Mouse (Mus musculus) adrenal gland, adult 2 months (tissue): ENCODE results near the gene Ugt1a9. TPM values are rescaled to one million over a fixed set of nuclear protein-coding genes. Genes with fewer than 3 reads are reported as not detected.
A peak's percentile ranks its signal among the peaks of the same experiment; 100 is the strongest.

Experiments
- DNase-seq: peaks from one replicate; pipeline ENCODE4 v3.0.0; 2021
- polyA plus RNA-seq: library from polyadenylated mRNA; depleted of rRNA; stranded (reverse); fragments of >200 nt; gene quantifications from 2 replicates; pipeline ENCODE4 v1.2.3, GENCODE M21; 2012; rRNA removed
- total RNA-seq, 2 experiments: library from RNA; stranded (reverse); gene quantifications; 2 replicates each; pipeline ENCODE4 v1.2.3; 2021

Ugt1a9 gene
- total and polyA plus RNA-seq, 3 experiments: 0.14 to 0.61 TPM; not detected in 1

DNA sequence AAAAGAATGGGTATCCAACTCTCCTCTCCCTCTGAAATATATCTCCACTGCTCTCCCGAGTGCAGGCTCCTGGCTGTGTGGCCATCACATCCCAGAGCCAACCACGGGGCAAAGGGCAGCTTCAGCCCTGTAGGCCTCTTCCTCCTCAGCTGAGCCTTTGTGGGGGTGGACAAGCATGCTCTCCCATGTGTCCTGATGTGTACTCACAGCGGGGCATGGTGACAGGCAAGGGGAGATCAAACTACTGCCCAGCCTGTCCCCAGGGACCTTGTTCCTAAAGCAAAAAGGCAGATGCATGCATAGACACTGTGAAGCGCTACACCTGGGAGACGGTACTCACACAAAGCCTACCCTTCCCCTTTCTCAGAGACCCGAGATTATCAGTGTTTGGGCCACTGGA lies 189.5 kb downstream of the Ugt1a9 start:
- DNase-seq: peak; percentile 67

DNA sequence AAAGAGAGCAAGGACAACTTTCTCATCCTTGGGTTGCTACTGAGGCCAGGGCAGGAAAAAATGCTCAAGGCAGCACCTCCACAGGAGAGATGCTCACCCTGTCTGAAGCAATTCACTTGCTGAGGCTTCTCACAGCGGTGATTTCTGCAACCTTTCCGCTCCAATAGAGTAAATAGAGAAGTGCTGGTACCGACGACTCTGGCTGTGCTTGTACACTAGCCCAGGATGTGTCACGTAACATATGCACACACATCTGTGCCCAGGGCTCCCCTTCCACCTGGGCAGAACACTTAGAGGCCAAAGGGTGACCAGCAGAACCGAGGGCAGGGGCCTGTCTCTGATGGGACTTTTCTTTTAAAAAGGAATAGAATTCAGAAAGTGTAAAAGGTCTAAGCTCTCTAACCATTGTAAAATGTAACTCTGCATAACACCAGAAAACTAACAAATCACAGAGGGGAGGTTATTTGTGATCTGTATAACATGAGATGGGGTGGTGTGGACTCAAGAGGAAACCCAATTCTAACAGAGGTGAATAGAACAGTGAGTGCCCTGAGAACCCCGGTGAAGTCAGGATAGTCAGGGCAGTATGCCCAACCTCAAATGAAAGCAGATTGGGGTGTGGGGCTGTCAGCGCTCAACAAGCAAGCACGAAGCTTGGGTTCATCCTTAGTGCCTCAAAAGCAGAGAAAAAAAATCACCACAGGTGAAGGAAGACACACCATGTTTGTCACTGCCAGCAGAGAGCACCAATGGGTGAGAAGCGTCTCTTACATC lies 190.2 kb downstream of the Ugt1a9 start:
- DNase-seq: no peak

DNA sequence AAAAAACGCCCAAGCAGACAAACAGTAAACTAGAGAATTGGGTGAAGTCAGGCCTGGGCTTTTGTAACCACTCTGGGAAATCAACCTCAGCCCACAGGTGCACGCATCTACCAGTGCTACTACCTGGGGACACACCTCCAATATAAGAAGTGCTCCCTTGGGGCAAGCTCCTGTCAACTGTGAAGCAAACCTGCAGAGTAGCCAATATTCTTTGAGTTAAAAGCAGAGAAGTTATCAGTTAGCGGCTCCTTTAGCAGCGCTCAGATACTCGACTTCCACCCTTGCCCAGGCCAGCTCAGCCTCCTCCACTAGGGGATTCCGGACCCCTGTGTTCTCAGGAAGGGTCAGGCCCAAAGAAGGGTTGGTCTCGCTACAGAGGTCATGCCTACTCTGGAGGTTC lies 191.1 kb downstream of the Ugt1a9 start:
- DNase-seq: peak; percentile 27

DNA sequence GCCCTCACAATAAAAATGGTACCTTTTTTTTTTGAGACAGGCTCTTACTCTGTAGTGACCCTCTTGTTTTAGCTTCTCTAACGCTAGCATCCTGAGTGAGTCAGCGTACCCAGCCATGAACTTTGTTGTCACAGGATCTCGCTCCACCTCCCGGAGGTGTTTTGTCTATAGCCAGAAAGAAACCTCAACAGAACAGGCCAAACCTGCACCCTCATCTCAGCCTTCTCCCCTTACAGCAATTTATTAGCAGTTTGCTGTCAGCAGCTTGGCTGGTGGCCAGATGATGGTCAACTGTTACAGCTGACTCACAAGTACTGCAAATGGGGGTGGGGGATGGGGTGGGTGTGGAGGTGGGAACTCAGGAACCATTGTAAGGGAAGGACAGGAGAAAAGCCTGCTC lies 191.7 kb downstream of the Ugt1a9 start:
- peak; percentile 82 for DNase-seq

DNA sequence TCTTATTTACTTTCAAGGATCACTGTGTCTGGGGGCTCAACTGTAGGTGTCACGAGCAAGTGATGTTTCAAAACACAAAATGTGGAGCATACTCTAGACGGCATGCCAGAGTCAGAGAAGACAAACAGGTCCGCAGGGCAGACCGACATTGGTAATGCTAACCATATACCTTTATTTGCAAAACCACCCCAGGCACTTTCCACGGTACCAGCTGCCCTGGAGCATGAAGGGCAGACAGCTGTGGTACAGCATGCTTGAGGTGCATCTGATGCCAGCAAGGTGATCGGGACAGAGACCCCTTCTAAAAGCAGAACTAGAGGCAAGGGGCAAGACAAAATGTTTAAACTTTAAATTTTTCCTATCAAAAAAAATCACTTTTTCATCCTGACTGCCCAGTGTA lies 192.4 kb downstream of the Ugt1a9 start:
- peak; percentile 18 for DNase-seq

- DNase-seq: peak; percentile 21
Observed at GRCm38 (mm10) chr1:88263778-88264177, 193.2 kb downstream of the Ugt1a9 start.

DNA sequence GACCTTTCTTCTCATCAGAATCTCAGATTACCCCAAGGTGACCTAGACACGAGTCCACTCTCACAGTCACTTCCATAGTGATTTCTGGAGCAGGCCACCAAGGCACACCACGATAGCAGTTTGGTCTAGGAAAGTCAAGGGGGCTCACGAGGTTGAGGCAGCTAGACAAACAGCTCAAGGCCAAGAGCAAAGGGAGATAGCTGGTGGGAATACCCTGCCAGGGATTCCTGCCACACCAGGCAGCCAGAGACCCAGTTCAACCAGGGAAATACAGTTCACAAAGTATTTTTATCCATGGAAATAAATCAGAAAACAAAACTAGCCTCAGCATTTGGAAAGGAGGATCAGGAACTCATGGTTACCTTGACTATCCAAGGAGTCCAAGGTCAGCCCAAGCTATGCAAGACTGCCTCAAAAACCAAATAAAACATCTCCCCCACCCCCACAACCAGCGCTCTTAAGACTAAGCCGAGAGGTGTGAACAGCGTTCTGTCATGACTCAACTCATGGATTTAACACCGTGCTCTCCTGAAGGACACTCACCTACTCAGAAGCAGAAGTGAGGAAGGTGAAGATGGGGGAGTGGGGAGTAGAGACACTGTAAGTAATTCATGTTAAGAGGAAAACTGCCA lies 193.8 kb downstream of the Ugt1a9 start:
- peak; percentile 56 for DNase-seq

- peak; percentile 49 for DNase-seq
Observed at GRCm38 (mm10) chr1:88264869-88265240, 194.3 kb downstream of the Ugt1a9 start.

DNA sequence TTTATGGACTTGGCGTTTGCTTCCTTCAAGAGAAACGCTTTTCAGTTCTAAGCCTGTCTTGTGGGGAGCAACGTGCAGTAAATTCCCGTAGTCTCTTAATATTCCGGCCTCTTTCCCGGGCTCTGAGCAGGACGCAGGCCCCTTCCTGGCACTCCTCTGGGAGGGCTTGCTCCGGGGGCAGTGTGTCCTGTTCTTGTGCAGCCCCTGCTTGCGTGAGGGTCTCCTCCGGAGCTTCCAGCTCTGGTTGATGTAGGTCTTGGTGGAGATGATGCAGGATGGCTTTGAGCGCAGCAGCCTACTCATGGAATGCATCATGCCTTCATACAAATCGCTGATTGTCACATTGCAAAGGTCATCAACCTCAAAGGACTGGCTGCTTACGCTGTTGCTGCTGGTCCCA lies 195.5 kb downstream of the Ugt1a9 start:
- DNase-seq: peak; percentile 2

GRCm38 (mm10) chr1:88267489-88267888 lies 196.9 kb downstream of the Ugt1a9 start:
- DNase-seq: no peak

- peak; percentile 49 for DNase-seq
Observed at GRCm38 (mm10) chr1:88268070-88268469, 197.5 kb downstream of the Ugt1a9 start.

Other genes starting within 250 kb of the Ugt1a9 start
- gene Dgkd, start 217.5 kb upstream of the Ugt1a9 start, total RNA-seq: 10 to 100 TPM; 49.1 to 66.7 TPM
- 15.2 and 16.7 TPM in 2 replicates for gene Dgkd, start 217.5 kb upstream of the Ugt1a9 start, polyA plus RNA-seq
- gene Usp40, start 62.2 kb upstream of the Ugt1a9 start, total RNA-seq: 10 to 100 TPM; 21.5 to 22.6 TPM
- gene Usp40, start 62.2 kb upstream of the Ugt1a9 start, polyA plus RNA-seq: 4.5 and 5.0 TPM in 2 replicates
- not detected for gene Ugt1a10, start 15.4 kb upstream of the Ugt1a9 start, total RNA-seq
- not detected in 2 replicates for gene Ugt1a10, start 15.4 kb upstream of the Ugt1a9 start, polyA plus RNA-seq
- not detected for gene Ugt1a8, start 17.0 kb downstream of the Ugt1a9 start, total RNA-seq
- gene Ugt1a8, start 17.0 kb downstream of the Ugt1a9 start, polyA plus RNA-seq: not detected in 2 replicates
- gene Ugt1a7c, start 24.3 kb downstream of the Ugt1a9 start, total RNA-seq: 1 to 10 TPM; 1.8 to 2.7 TPM
- gene Ugt1a7c, start 24.3 kb downstream of the Ugt1a9 start, polyA plus RNA-seq: 0.50 and 1.2 TPM in 2 replicates
- gene Ugt1a6b, start 32.5 kb downstream of the Ugt1a9 start, total RNA-seq: 1 to 10 TPM; 4.8 to 6.5 TPM
- 8.9 and 9.5 TPM in 2 replicates for gene Ugt1a6b, start 32.5 kb downstream of the Ugt1a9 start, polyA plus RNA-seq
- gene Ugt1a6a, start 64.0 kb downstream of the Ugt1a9 start, total RNA-seq: 10 to 100 TPM; 10.5 to 17.9 TPM
- 5.1 and 7.6 TPM in 2 replicates for gene Ugt1a6a, start 64.0 kb downstream of the Ugt1a9 start, polyA plus RNA-seq
- gene Ugt1a5, start 95.2 kb downstream of the Ugt1a9 start, total RNA-seq: under 1 TPM; 0.14 to 0.29 TPM
- 0.07 and 0.11 TPM in 2 replicates for gene Ugt1a5, start 95.2 kb downstream of the Ugt1a9 start, polyA plus RNA-seq
- under 1 TPM in 1 of 2 experiments, not detected in 1; 0.29 TPM for gene Ugt1a2, start 129.8 kb downstream of the Ugt1a9 start, total RNA-seq
- not detected in 2 replicates for gene Ugt1a2, start 129.8 kb downstream of the Ugt1a9 start, polyA plus RNA-seq
- 1 to 10 TPM; 1.8 to 3.7 TPM for gene Dnajb3, start 135.0 kb downstream of the Ugt1a9 start, total RNA-seq
- gene Dnajb3, start 135.0 kb downstream of the Ugt1a9 start, polyA plus RNA-seq: 3.1 and 3.9 TPM in 2 replicates
- gene Ugt1a1, start 141.2 kb downstream of the Ugt1a9 start, total RNA-seq: 10 to 100 TPM in 1 of 2 experiments, not detected in 1; 53.5 TPM
- 4.0 and 9.7 TPM in 2 replicates for gene Ugt1a1, start 141.2 kb downstream of the Ugt1a9 start, polyA plus RNA-seq
- gene Mroh2a, start 156.2 kb downstream of the Ugt1a9 start, total RNA-seq: under 1 TPM in 1 of 2 experiments, not detected in 1; 0.10 TPM
- 0.03 and 0.17 TPM in 2 replicates for gene Mroh2a, start 156.2 kb downstream of the Ugt1a9 start, polyA plus RNA-seq
- gene Hjurp, start 206.8 kb downstream of the Ugt1a9 start, total RNA-seq: 10 to 100 TPM; 24.7 to 25.5 TPM
- gene Hjurp, start 206.8 kb downstream of the Ugt1a9 start, polyA plus RNA-seq: 13.6 and 17.5 TPM in 2 replicates
- not detected for gene Trpm8, start 206.9 kb downstream of the Ugt1a9 start, total RNA-seq
- gene Trpm8, start 206.9 kb downstream of the Ugt1a9 start, polyA plus RNA-seq: not detected in 2 replicates